Mouse (Mus musculus) heart, adult 18-20 months (tissue): ENCODE data around the gene Olfr711. TPM values are rescaled to one million over a fixed set of nuclear protein-coding genes. Genes with fewer than 3 reads are reported as not detected.
"Not testable (repeated sequence)": the region's sequence is repeated elsewhere in the genome, so short reads cannot be mapped to it uniquely, and the experiment has no call there.

ENCODE experiments used
- DNase-seq, 2 experiments: peaks; one replicate each; pipeline ENCODE4 v3.0.0; 2021 to 2022; ENCODE audit warnings: mixed read lengths in 1 of 2
- long read RNA-seq, 2 experiments: library from polyadenylated mRNA; stranded (forward); transcript quantifications; one replicate each; pipeline ENCODE4 v2.0.0; 2021
- total RNA-seq, 2 experiments: library from RNA; stranded (reverse); gene quantifications; 2 replicates each; pipeline ENCODE4 v1.2.3; 2021

Olfr711 gene
- not detected for total RNA-seq
- long read RNA-seq, experiment 1, result 0 reads
- long read RNA-seq, experiment 2, result 0 reads

DNA sequence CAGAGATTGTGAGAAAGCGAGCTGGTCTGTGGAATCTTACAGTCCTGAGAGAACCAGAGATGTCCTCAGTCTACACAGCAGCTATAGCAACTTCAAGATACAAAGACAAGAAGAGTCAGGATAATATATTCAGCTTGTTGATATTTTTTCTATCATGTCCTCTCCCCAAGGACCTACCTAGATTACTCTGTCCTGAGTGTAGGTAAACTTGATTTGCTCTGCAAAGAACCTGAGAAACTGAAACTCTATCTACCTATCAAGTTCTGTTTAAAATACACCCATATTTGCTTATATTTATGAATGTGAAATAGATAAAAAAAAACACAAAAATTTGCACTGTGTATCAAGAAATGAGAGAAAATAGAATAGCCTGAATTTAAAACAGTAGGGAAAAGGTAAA is at the start of gene Olfr711:
Olfr711 (minus strand) TSS at position 101 of the 400 bp plus-strand sequence.
- DNase-seq, result no peak

DNA sequence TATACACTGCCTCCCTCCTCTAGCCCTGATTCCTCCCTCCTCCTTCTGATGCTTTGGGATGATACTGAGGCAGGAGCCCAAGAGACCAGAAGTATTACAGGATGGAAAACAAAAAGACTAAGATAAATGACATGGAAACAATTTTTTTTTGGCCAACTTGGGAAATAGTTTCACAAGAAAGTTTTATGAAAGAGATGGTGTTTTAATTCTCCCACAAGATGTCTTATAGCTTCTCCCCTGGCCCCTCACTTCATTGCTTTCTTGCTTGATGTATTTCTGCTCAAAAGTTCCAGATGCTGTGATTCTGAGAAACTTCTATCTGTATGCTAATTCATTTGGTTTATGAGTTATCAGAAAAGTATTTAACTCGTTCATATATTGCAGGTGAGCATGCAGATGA is 30.7 kb upstream of the Olfr711 start, which contains the start of gene Olfr2:
Olfr2 (minus strand) TSS at position 101 of the 400 bp plus-strand sequence.
- DNase-seq, result no peak

DNA sequence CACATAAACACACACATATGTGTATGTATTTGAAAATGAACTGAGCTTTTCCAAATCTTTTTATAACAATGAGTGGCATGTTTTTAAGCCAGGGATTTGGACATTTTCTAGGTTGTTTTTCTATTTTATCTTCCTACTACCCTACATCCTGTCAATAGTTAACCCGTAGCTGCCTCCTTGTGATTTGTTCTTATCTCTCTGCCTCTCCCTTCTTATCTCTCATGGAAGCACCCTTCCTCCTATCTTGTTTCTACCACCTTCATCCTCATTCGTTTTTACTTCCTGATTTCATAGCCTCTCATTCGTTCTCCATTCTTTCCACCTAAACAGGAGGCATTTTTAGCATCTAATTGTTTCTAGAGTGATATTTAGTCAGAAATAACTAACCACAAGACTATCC is 28.9 kb upstream of the Olfr711 start:
- no peak for DNase-seq

DNA sequence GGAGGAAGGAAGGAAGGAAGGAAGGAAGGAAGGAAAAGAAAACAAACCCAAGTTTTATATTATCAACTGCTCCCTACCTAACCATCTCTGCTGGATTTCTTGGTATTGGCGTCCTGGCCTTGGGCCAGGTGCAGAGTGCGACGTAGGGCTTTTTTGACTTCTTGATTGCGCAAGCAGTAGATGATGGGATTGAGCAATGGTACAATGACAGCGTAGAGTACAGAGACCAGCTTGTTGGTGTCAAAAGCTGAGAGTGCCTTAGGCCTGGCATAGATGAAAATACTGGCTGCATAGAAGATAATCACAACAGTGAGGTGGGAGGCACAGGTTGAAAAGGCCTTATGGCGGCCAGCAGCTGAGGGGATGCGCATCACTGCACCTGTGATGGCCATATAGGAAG is 25.5 kb upstream of the Olfr711 start:
- DNase-seq, result no peak

DNA sequence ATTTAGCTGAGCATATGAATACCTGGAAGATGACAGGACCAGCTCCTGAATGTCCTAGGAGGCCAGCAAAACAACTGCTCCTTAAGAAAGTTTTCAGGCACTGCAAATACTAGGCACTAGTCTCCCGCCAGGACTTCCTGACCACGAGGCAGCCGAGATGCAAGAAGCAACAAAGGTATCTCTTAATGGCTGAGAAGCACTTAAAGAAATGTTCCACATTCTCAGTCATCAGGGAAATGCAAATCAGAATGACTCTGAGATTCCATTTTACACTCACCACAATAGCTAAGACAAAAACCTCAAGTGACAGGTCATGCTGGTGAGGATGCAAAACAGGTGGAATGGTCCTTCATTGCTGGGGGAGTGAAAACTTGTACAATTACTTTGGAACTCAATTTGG is 10.0 kb upstream of the Olfr711 start:
- no peak for DNase-seq

- not testable (repeated sequence) for DNase-seq
Measured at GRCm38 (mm10) chr7:106967503-106967902, 7.8 kb downstream of the Olfr711 start.

DNA sequence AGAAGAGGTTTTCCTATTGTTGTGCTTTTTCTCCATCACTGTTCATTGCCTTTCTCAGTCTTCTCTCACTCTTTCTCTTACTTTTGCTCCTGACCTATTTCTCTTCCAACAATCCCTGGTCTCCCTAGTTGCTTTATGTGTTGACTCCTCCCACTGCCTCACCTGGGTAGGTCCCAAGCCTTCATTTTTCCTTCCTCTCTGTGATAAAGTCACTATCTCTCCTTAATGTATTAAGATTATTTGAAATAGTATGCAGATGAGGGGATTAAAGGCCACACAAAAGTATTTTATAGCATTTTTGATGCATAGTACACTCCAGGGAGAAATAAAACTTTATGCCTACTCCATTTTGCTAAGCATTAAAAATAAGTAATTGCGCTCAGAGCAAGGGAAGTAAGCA is 11.4 kb downstream of the Olfr711 start, which contains the start of gene Olfr6:
Olfr6 (minus strand) TSS at position 101 of the 400 bp plus-strand sequence.
- DNase-seq, result no peak

GRCm38 (mm10) chr7:106948212-106948611 is 27.0 kb downstream of the Olfr711 start, which contains the start of gene Olfr710:
Gene Olfr710 (minus strand): TSS chr7:106948312.
- no peak for DNase-seq

DNA sequence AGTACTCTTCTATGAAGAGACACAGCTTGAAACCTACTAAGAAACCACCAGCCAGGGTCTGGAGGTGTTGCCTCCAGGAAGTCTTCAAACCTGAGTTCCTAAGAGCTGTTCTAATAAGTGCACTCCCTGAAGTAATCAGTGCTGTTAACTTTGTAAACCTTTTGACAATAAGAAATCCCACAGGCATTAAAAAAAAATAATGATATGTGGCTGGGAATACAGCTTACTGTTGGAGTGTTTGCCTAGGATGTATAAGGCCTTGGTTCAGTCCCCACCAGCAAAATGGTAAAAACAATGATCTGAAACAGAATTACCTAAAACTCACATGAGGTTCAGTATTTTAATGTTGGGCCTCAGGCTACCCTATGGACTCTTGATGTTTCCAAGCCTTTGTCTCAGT is 43.1 kb downstream of the Olfr711 start, which contains the start of gene Olfr709-ps1:
Olfr709-ps1 (minus strand) TSS at position 101 of the 400 bp plus-strand sequence.
- no peak for DNase-seq

- not testable (repeated sequence) for DNase-seq
Measured at GRCm38 (mm10) chr7:106920961-106921360, 54.3 kb downstream of the Olfr711 start.

Other genes starting within 250 kb of the Olfr711 start
- not detected for gene Olfr697, start 233.0 kb downstream of the Olfr711 start, total RNA-seq
- gene Olfr698, start 220.1 kb downstream of the Olfr711 start, total RNA-seq, result not detected
- gene Olfr699, start 182.3 kb downstream of the Olfr711 start, total RNA-seq, result not detected
- gene Olfr700, start 166.6 kb downstream of the Olfr711 start, total RNA-seq, result not detected
- gene Olfr701, start 161.3 kb downstream of the Olfr711 start, total RNA-seq, result not detected
- gene Olfr702, start 141.6 kb downstream of the Olfr711 start, total RNA-seq, result not detected
- gene Olfr703, start 132.1 kb downstream of the Olfr711 start, total RNA-seq, result not detected
- gene Olfr704, start 112.3 kb downstream of the Olfr711 start, total RNA-seq, result not detected
- not detected for gene Olfr705, start 98.6 kb downstream of the Olfr711 start, total RNA-seq
- gene Olfr706, start 87.3 kb downstream of the Olfr711 start, total RNA-seq, result not detected
- gene Olfr707, start 74.2 kb downstream of the Olfr711 start, total RNA-seq, result not detected
- gene Olfr1532-ps1, start 67.5 kb downstream of the Olfr711 start, total RNA-seq, result not detected
- gene Olfr709-ps1, start 43.2 kb downstream of the Olfr711 start, total RNA-seq, result not detected
- not detected for gene Olfr710, start 27.1 kb downstream of the Olfr711 start, total RNA-seq
- gene Olfr6, start 11.5 kb downstream of the Olfr711 start, total RNA-seq, result not detected
- not detected for gene Olfr2, start 30.6 kb upstream of the Olfr711 start, total RNA-seq
- not detected for gene Olfr713, start 55.7 kb upstream of the Olfr711 start, total RNA-seq
- gene Olfr714, start 95.5 kb upstream of the Olfr711 start, total RNA-seq, result not detected
- gene Olfr17, start 117.8 kb upstream of the Olfr711 start, total RNA-seq, result not detected
- gene Olfr715b, start 134.9 kb upstream of the Olfr711 start, total RNA-seq, result not detected
- gene Olfr715, start 155.6 kb upstream of the Olfr711 start, total RNA-seq, result not detected
- not detected for gene Olfr716, start 162.9 kb upstream of the Olfr711 start, total RNA-seq
- not detected for gene Nlrp14, start 191.5 kb upstream of the Olfr711 start, total RNA-seq
- not detected for gene Rbmxl2, start 234.0 kb upstream of the Olfr711 start, total RNA-seq